Mouse (Mus musculus) stomach, postnatal 0 days (tissue): ENCODE measurements around the gene Vps72.

Experiments used
- CTCF ChIP-seq: IDR thresholded peaks from 2 replicates; pipeline ENCODE4 v1.5.1; 2016; ENCODE audit warnings: antibody characterized with exemption, low read depth, mild to moderate bottlenecking, moderate library complexity
- EP300 ChIP-seq: optimal IDR thresholded peaks from 2 replicates; pipeline ENCODE3; 2016; ENCODE audit warnings: antibody characterized with exemption

- TF ChIP-seq EP300 (no peak), CTCF (peak; percentile 9; the same call in 1 of the 2 replicates)
Measured at GRCm38 (mm10) chr3:95159987-95160963, 49.5 kb downstream of the Vps72 start, which contains the start of gene Sema6c.
